Comparison of ENCODE assay signal across 8 mouse cellular contexts in the genomic region with DNA sequence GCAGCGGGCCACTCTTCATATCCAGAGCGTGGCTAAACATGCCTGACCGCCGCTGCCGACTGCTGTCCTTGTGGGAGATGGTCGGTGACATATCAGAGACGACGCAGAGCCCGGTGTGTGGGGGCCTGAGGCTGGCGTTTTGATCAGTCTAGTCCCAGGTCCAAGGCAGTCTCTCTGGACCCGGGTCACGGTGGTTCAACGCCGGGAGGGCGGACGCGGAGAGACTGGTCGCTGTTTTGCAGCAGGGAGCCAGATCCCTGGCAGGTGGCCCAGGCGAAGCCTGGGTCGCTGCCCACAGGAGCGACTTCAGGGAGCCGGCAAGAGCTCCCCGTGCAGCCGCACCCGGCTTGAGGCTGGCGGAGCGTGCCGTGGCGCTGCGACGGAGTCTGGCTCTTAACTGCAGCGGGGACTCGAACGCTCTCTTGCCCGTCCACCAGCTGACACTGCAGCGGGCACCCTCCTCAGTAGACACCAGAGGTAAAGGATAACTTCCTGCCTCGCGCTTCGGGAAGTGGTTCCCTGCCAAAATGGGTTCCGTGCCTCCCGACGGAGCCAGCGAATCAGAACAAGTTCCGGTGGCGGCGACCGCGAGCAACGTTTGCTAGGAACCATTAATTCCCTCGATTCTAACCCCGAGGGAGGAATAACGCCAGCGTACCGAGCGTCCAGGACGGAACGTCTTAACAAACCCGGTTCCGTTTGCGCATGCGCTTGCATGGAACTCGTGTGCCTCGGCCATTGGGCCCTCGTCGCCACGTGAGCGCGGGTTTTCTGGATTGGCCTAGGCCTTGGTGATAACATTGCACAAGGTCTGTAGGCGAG. TPM values are rescaled to one million over a fixed set of nuclear protein-coding genes. Genes with fewer than 3 reads are reported as not detected.
DNase-seq lines count a peak whose midpoint lies in the region; ATAC-seq and TF ChIP-seq lines count a peak whose summit lies in the region.

Slc33a1 (minus strand) TSS at position 669 of the 822 bp plus-strand sequence.

- no peak for TF ChIP-seq CTCF in bone marrow macrophage, adult 2 months (IDR thresholded peaks at IDR 0.05; ENCODE audit: low read depth, low read length)
- TF ChIP-seq CTCF in embryonic fibroblast, embryonic 13.5 days (IDR thresholded peaks at IDR 0.05; ENCODE audit: borderline replicate concordance, insufficient read depth, low read length) = no peak

- WGBS in kidney, embryonic 14.5 days = under 1% methylated on average over 69 of the region's 69 CpGs
- WGBS in limb, embryonic 15.5 days = under 1% methylated on average over 69 of the region's 69 CpGs

- H3K4me1 ChIP-seq in bone marrow macrophage, adult 2 months (ENCODE audit: control insufficient read depth, insufficient read depth, low read length) = peaks cover 6% of the 10 kb centered on the region
- H3K4me1 ChIP-seq in embryonic fibroblast, embryonic 13.5 days (ENCODE audit: control insufficient read depth, insufficient read depth, low read length) = no peaks in the 10 kb centered on the region
- H3K4me1 ChIP-seq in kidney, embryonic 14.5 days (ENCODE audit: control insufficient read depth, insufficient read depth, low read length) = peaks cover 18% of the 10 kb centered on the region
- peaks cover 10% of the 10 kb centered on the region; the same call in 1 of the 2 replicates for H3K4me1 ChIP-seq in limb, embryonic 15.5 days

- no peak for TF ChIP-seq POLR2A in bone marrow macrophage, adult 2 months (IDR thresholded peaks at IDR 0.05; ENCODE audit: borderline replicate concordance, low read depth, low read length)
- peak; percentile 83 for TF ChIP-seq POLR2A in embryonic fibroblast, embryonic 13.5 days (IDR thresholded peaks at IDR 0.05; ENCODE audit: low read depth, low read length)

- no peaks in the 10 kb centered on the region for H3K36me3 ChIP-seq in kidney, embryonic 14.5 days (ENCODE audit: control insufficient read depth, insufficient read depth, low read length)
- no peaks in the 10 kb centered on the region for H3K36me3 ChIP-seq in limb, embryonic 15.5 days

- peak; percentile 97 for ATAC-seq in kidney, embryonic 14.5 days (ENCODE audit: low FRiP score, low TSS enrichment)
- ATAC-seq in limb, embryonic 15.5 days (ENCODE audit: insufficient number of reproducible peaks, low FRiP score, low TSS enrichment, low read depth) = peak; percentile 94

- no peaks in the 10 kb centered on the region for H3K9me3 ChIP-seq in kidney, embryonic 14.5 days (ENCODE audit: control insufficient read depth, low read length)
- no peaks in the 10 kb centered on the region for H3K9me3 ChIP-seq in limb, embryonic 15.5 days

- H3K4me3 ChIP-seq in bone marrow macrophage, adult 2 months (ENCODE audit: insufficient read depth, low read length) = peak within 1 kb of the TSS; percentile 95
- peak within 1 kb of the TSS; percentile 89 for H3K4me3 ChIP-seq in embryonic fibroblast, embryonic 13.5 days (ENCODE audit: insufficient read depth, low read length)
- H3K4me3 ChIP-seq in kidney, embryonic 14.5 days (ENCODE audit: low read length) = peak within 1 kb of the TSS; percentile 56
- peak within 1 kb of the TSS; percentile 94 for H3K4me3 ChIP-seq in limb, embryonic 15.5 days

- H3K4me2 ChIP-seq in kidney, embryonic 14.5 days (replicated peaks; ENCODE audit: low read depth, low read length) = peak within 1 kb of the TSS; percentile 63
- H3K4me2 ChIP-seq in limb, embryonic 15.5 days = peak within 1 kb of the TSS; percentile 71

- H3K27me3 ChIP-seq in kidney, embryonic 14.5 days (ENCODE audit: control insufficient read depth, insufficient read depth, low read length) = no peaks in the 10 kb centered on the region
- H3K27me3 ChIP-seq in limb, embryonic 15.5 days = peaks cover 3% of the 10 kb centered on the region; the same call in 1 of the 2 replicates

- peak within 1 kb of the TSS; percentile 66 for H3K9ac ChIP-seq in kidney, embryonic 14.5 days (ENCODE audit: low read depth, low read length)
- peak within 1 kb of the TSS; percentile 80 for H3K9ac ChIP-seq in limb, embryonic 15.5 days

- H3K27ac ChIP-seq in bone marrow macrophage, adult 2 months (ENCODE audit: insufficient read depth, low read depth, low read length) = peak within 1 kb of the TSS; percentile 71
- H3K27ac ChIP-seq in embryonic fibroblast, embryonic 13.5 days (ENCODE audit: insufficient read depth, low read length) = peak within 1 kb of the TSS; percentile 56
- H3K27ac ChIP-seq in kidney, embryonic 14.5 days (ENCODE audit: low read depth, low read length) = peak within 1 kb of the TSS; percentile 83
- H3K27ac ChIP-seq in limb, embryonic 15.5 days = peak within 1 kb of the TSS; percentile 91

- DNase-seq in A20 (ENCODE audit: low read depth, low spot score) = peak; percentile 99
- peak; percentile 99 for DNase-seq in heart, adult 9 months (ENCODE audit: low spot score in 2 of 2)
- peak; percentile 97 to 98 for DNase-seq in monocyte, adult 2 months (ENCODE audit: low read depth in 1 of 2, low spot score in 2 of 2)
- DNase-seq in spleen, postnatal 36 days (ENCODE audit: low spot score in 2 of 2) = peak; percentile 95 to 98

RNA-seq across cellular contexts. Expression of gene Slc33a1, which starts in this region (rescaled TPM):
- polyA plus RNA-seq in bone marrow macrophage, adult 2 months (2012; ENCODE audit: insufficient read depth, insufficient read length, missing spikeins) = 19.3 and 21.0 TPM in 2 replicates
- 25.6 and 29.8 TPM in 2 replicates for polyA plus RNA-seq in embryonic fibroblast, embryonic 13.5 days (2011; ENCODE audit: insufficient read length, low read depth, missing spikeins)
- 14.3 and 22.1 TPM in 2 replicates for polyA plus RNA-seq in kidney, embryonic 14.5 days (2014; fragmentation: Nextera tagmentation; extraction: Ambion mirVana)
- polyA plus RNA-seq in limb, embryonic 15.5 days (2015; fragmentation: Nextera tagmentation; extraction: Ambion mirVana) = 16.5 and 17.6 TPM in 2 replicates

Comparison
In these comparisons a context has a peak if more than half of its experiments do, and no peak if none do; other contexts are left out.
1. Peak in every context shown above with its lines: DNase-seq, ATAC-seq, H3K4me3 ChIP-seq and H3K27ac ChIP-seq.